In the genomic region with DNA sequence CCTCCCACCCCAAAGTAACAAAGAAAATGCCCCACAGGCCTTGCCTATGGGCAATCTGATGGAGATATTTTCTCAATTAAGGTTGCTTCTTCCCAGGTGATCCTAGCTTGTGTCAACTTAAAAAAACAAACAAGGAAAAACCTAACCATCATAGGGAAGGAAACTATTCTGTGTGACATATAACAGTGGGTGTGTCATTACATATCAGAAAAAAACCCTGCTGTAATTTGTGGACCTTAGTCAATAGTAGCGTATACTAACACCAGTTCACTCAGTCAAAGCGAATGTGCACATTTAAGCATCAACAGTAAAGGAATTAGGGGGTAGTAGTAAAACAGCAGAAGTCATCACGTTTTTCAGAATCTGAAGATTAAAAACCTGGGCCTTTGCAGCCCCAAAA, we compare ENCODE assay signal across 21 mouse cellular contexts. TPM values are rescaled to one million over a fixed set of nuclear protein-coding genes. Genes with fewer than 3 reads are reported as not detected.
DNase-seq lines count a peak whose midpoint lies in the region; ATAC-seq and TF ChIP-seq lines count a peak whose summit lies in the region.
"Had no signal": no experiment of that assay in that cellular context is flagged by ENCODE, and none has a peak within 500 bp of the region (broad histone marks: within the 10 kb centered on the region; RNA-seq: fewer than 3 reads in every experiment).

No protein-coding gene starts in this region.

- H3K27ac ChIP-seq in lung, embryonic 15.5 days = peak overlapping the region; percentile 50; the same call in 1 of the 2 replicates
- peak overlapping the region; percentile 49; the same call in 1 of the 2 replicates for H3K27ac ChIP-seq in MEL (ENCODE audit: control insufficient read depth, low read depth, low read length)
- no peak overlapping the region; the same call in 1 of the 2 replicates for H3K27ac ChIP-seq in intestine, embryonic 16.5 days (ENCODE audit: low read length)
- peak overlapping the region; percentile 72 for H3K27ac ChIP-seq in small intestine, adult 2 months (ENCODE audit: insufficient read depth, low read depth, low read length)
- no peak overlapping the region for H3K27ac ChIP-seq in midbrain, postnatal 0 days (ENCODE audit: low read depth, low read length)
- H3K27ac ChIP-seq in forebrain, embryonic 12.5 days = no peak overlapping the region
- H3K27ac ChIP-seq: embryonic facial prominence, embryonic 15.5 days; gastrocnemius, adult 2 months; heart, embryonic 13.5 days; hindbrain, embryonic 12.5 days had no signal

- DNase-seq in lung, adult 18-20 months = no peak
- no peak for DNase-seq in MEL (ENCODE audit: low read depth, low spot score)
- no peak for DNase-seq in midbrain, postnatal 0 days (ENCODE audit: low spot score)
- no peak for DNase-seq in urinary bladder, postnatal 14 days (ENCODE audit: low spot score)
- DNase-seq: adrenal gland, adult 2 months; adrenal gland, postnatal 25 days; cerebellum, adult 18-20 months; cerebellum, adult 9-11 months; gastrocnemius, adult 2 months; gastrocnemius, postnatal 36 days; heart, adult 11 months; heart, postnatal 4 days had no signal

- H3K27me3 ChIP-seq in lung, embryonic 15.5 days = no peaks in the 10 kb centered on the region
- H3K27me3 ChIP-seq in MEL (ENCODE audit: control insufficient read depth in 1 of 2, insufficient read depth in 2 of 2, low read length in 2 of 2) = no peaks in the 10 kb centered on the region
- no peaks in the 10 kb centered on the region for H3K27me3 ChIP-seq in intestine, embryonic 16.5 days (replicated peaks; ENCODE audit: control insufficient read depth, insufficient read depth, low read length)
- H3K27me3 ChIP-seq in small intestine, adult 2 months (ENCODE audit: control insufficient read depth, insufficient read depth, low read length) = no peaks in the 10 kb centered on the region
- no peaks in the 10 kb centered on the region for H3K27me3 ChIP-seq in midbrain, postnatal 0 days (ENCODE audit: insufficient read depth, low read length)
- H3K27me3 ChIP-seq in forebrain, embryonic 12.5 days = no peaks in the 10 kb centered on the region
- H3K27me3 ChIP-seq: embryonic facial prominence, embryonic 15.5 days; heart, embryonic 13.5 days; hindbrain, embryonic 12.5 days had no signal

- H3K9me3 ChIP-seq in lung, embryonic 15.5 days = no peaks in the 10 kb centered on the region
- no peaks in the 10 kb centered on the region for H3K9me3 ChIP-seq in MEL (replicated peaks; ENCODE audit: insufficient read depth, low read length)
- 0 out of 2 replicates have a peak, but pooled peaks cover 2% of the 10 kb centered on the region for H3K9me3 ChIP-seq in intestine, embryonic 16.5 days (ENCODE audit: control insufficient read depth, low read length)
- H3K9me3 ChIP-seq in midbrain, postnatal 0 days (ENCODE audit: low read length) = no peaks in the 10 kb centered on the region
- no peaks in the 10 kb centered on the region for H3K9me3 ChIP-seq in forebrain, embryonic 12.5 days
- H3K9me3 ChIP-seq: embryonic facial prominence, embryonic 15.5 days; heart, embryonic 13.5 days; hindbrain, embryonic 12.5 days had no signal

- peaks cover under 1% of the 10 kb centered on the region; the same call in 1 of the 2 replicates for H3K36me3 ChIP-seq in lung, embryonic 15.5 days
- peaks cover 0 to 32% of the 10 kb centered on the region in 2 experiments; a peak in 2 of 4 replicates for H3K36me3 ChIP-seq in MEL (ENCODE audit: control insufficient read depth in 1 of 2, insufficient read depth in 2 of 2, low read length in 2 of 2)
- H3K36me3 ChIP-seq in intestine, embryonic 16.5 days (ENCODE audit: control insufficient read depth, insufficient read depth, low read length) = no peaks in the 10 kb centered on the region; the same call in 1 of the 2 replicates
- H3K36me3 ChIP-seq in small intestine, adult 2 months (ENCODE audit: control insufficient read depth, insufficient read depth, low read length) = peaks cover 8% of the 10 kb centered on the region
- H3K36me3 ChIP-seq in midbrain, postnatal 0 days (ENCODE audit: insufficient read depth, low read length) = peaks cover 10% of the 10 kb centered on the region
- peaks cover 19% of the 10 kb centered on the region for H3K36me3 ChIP-seq in forebrain, embryonic 12.5 days (replicated peaks)

- no peak for TF ChIP-seq POLR2A in MEL (IDR thresholded peaks at IDR 0.05; ENCODE audit: control insufficient read depth in 1 of 2, insufficient read depth in 1 of 2, low read depth in 1 of 2, low read length in 2 of 2, poor library complexity in 1 of 2)
- no peak for TF ChIP-seq POLR2A in small intestine, adult 2 months (IDR thresholded peaks at IDR 0.05; ENCODE audit: low read depth, low read length)

- H3K9ac ChIP-seq in lung, embryonic 15.5 days = no peak overlapping the region
- H3K9ac ChIP-seq in MEL (ENCODE audit: control insufficient read depth, low read depth, low read length, poor library complexity, severe bottlenecking) = no peak overlapping the region
- no peak overlapping the region for H3K9ac ChIP-seq in intestine, embryonic 16.5 days (ENCODE audit: low read depth, low read length)
- no peak overlapping the region for H3K9ac ChIP-seq in midbrain, postnatal 0 days (replicated peaks; ENCODE audit: low read length, poor library complexity, severe bottlenecking)
- H3K9ac ChIP-seq in forebrain, embryonic 12.5 days = no peak overlapping the region
- H3K9ac ChIP-seq: embryonic facial prominence, embryonic 15.5 days; heart, embryonic 13.5 days; hindbrain, embryonic 12.5 days had no signal

- H3K4me1 ChIP-seq in lung, embryonic 15.5 days = peaks cover 8% of the 10 kb centered on the region
- H3K4me1 ChIP-seq in MEL (ENCODE audit: control insufficient read depth in 1 of 2, insufficient read depth in 2 of 2, low read length in 2 of 2) = peaks cover 20 to 35% of the 10 kb centered on the region in 2 experiments
- peaks cover 5% of the 10 kb centered on the region for H3K4me1 ChIP-seq in intestine, embryonic 16.5 days (ENCODE audit: control insufficient read depth, insufficient read depth, low read length)
- H3K4me1 ChIP-seq in small intestine, adult 2 months (ENCODE audit: control insufficient read depth, insufficient read depth, insufficient read length, low read length) = peaks cover 6% of the 10 kb centered on the region; the same call in 1 of the 2 replicates
- no peaks in the 10 kb centered on the region for H3K4me1 ChIP-seq in midbrain, postnatal 0 days (ENCODE audit: insufficient read depth, low read length)
- H3K4me1 ChIP-seq in forebrain, embryonic 12.5 days = peaks cover 5% of the 10 kb centered on the region; the same call in 1 of the 2 replicates
- H3K4me1 ChIP-seq: hindbrain, embryonic 12.5 days had no signal

- no peak for ATAC-seq in lung, embryonic 15.5 days (ENCODE audit: borderline replicate concordance, extremely low read depth, low FRiP score, low TSS enrichment)
- ATAC-seq in intestine, embryonic 16.5 days = peak; percentile 21; the same call in 1 of the 2 replicates
- no peak for ATAC-seq in midbrain, postnatal 0 days (ENCODE audit: low FRiP score)
- ATAC-seq in forebrain, embryonic 12.5 days (ENCODE audit: low FRiP score) = no peak
- ATAC-seq: forebrain, embryonic 16.5 days; hindbrain, embryonic 16.5 days had no signal

- H3K4me2 ChIP-seq in lung, embryonic 15.5 days = no peak overlapping the region
- no peak overlapping the region for H3K4me2 ChIP-seq in intestine, embryonic 16.5 days (ENCODE audit: low read depth, low read length)
- H3K4me2 ChIP-seq in midbrain, postnatal 0 days (ENCODE audit: low read depth, low read length, poor library complexity, severe bottlenecking) = no peak overlapping the region
- H3K4me2 ChIP-seq in forebrain, embryonic 12.5 days = no peak overlapping the region
- H3K4me2 ChIP-seq: embryonic facial prominence, embryonic 15.5 days; heart, embryonic 13.5 days; hindbrain, embryonic 12.5 days had no signal

- no peak for TF ChIP-seq RAD21 in MEL (IDR thresholded peaks at IDR 0.05; ENCODE audit: low read depth, low read length)

- H3K79me2 ChIP-seq in MEL (ENCODE audit: control insufficient read depth, insufficient read depth, low read length, poor library complexity) = no peaks in the 10 kb centered on the region

- 83% methylated on average over 3 of the region's 3 CpGs for WGBS in lung, embryonic 15.5 days
- WGBS in intestine, embryonic 16.5 days = 77% methylated on average over 3 of the region's 3 CpGs
- WGBS in small intestine, adult 2 months = 41% methylated on average over 3 of the region's 3 CpGs
- 96% methylated on average over 3 of the region's 3 CpGs for WGBS in midbrain, postnatal 0 days
- 92% methylated on average over 3 of the region's 3 CpGs for WGBS in forebrain, embryonic 12.5 days

- H3K4me3 ChIP-seq in lung, embryonic 15.5 days = no peak overlapping the region
- no peak overlapping the region for H3K4me3 ChIP-seq in MEL (ENCODE audit: control insufficient read depth in 1 of 2, insufficient read depth in 1 of 2, low read depth in 2 of 2, low read length in 2 of 2)
- no peak overlapping the region for H3K4me3 ChIP-seq in intestine, embryonic 16.5 days (ENCODE audit: low read length)
- H3K4me3 ChIP-seq in small intestine, adult 2 months (ENCODE audit: low read depth, low read length) = no peak overlapping the region
- no peak overlapping the region for H3K4me3 ChIP-seq in midbrain, postnatal 0 days (ENCODE audit: low read depth, low read length)
- no peak overlapping the region for H3K4me3 ChIP-seq in forebrain, embryonic 12.5 days (replicated peaks)
- H3K4me3 ChIP-seq: embryonic facial prominence, embryonic 15.5 days; gastrocnemius, adult 2 months; heart, embryonic 13.5 days; hindbrain, embryonic 12.5 days had no signal

- TF ChIP-seq CTCF in MEL (IDR thresholded peaks at IDR 0.05 in 2 of 3, conservative IDR thresholded peaks at IDR 0.05 in 1 of 3; ENCODE audit: control insufficient read depth in 1 of 3, insufficient read depth in 1 of 3, low read depth in 2 of 3, low read length in 3 of 3, poor library complexity in 1 of 3, severe bottlenecking in 1 of 3) = no peak
- no peak for TF ChIP-seq CTCF in small intestine, adult 2 months (IDR thresholded peaks at IDR 0.05; ENCODE audit: extremely low read depth, insufficient read length, insufficient replicate concordance, low read depth, low read length)
- no peak for TF ChIP-seq CTCF in midbrain, postnatal 0 days (IDR thresholded peaks at IDR 0.05)

- no peak for TF ChIP-seq EP300 in MEL (IDR thresholded peaks at IDR 0.05; ENCODE audit: low read depth in 1 of 2, low read length in 2 of 2)

TF ChIP-seq in MEL, 35 proteins besides CTCF, POLR2A, EP300 and RAD21 (continues in another document):
- TF ChIP-seq TCF12 (IDR thresholded peaks at IDR 0.05; ENCODE audit: low read depth, low read length) = no peak

RNA-seq across cellular contexts. Expression of gene Dock7, which starts 28.9 kb away (rescaled TPM):
- 48.7 and 50.4 TPM in 2 replicates for polyA plus RNA-seq in lung, embryonic 15.5 days (2015; fragmentation: Nextera tagmentation; extraction: Ambion mirVana)
- total RNA-seq in MEL (2012; rRNA removed) = 19.8 and 21.0 TPM in 2 replicates
- 10 to 100 TPM in 1 of 2 experiments, not detected in 1; 19.5 TPM for polyA plus RNA-seq in MEL (2012; ENCODE audit: insufficient read depth in 1 of 2, insufficient read length in 2 of 2, low read depth in 1 of 2, low replicate concordance in 2 of 2, missing spikeins in 1 of 2)
- 32.8 and 34.9 TPM in 2 replicates for polyA plus RNA-seq in intestine, embryonic 16.5 days (2015; fragmentation: Nextera tagmentation; extraction: Ambion mirVana)
- polyA plus RNA-seq in small intestine, adult 2 months (2012; rRNA removed) = 6.9 and 14.9 TPM in 2 replicates
- total RNA-seq in midbrain, postnatal 0 days (2014; rRNA removed) = 82.3 and 115 TPM in 2 replicates
- polyA plus RNA-seq in midbrain, postnatal 0 days (2015; fragmentation: Nextera tagmentation; extraction: Ambion mirVana) = 28.8 and 36.8 TPM in 2 replicates
- polyA plus RNA-seq in forebrain, embryonic 12.5 days (2016; fragmentation: Nextera tagmentation; extraction: Ambion mirVana) = 122 and 129 TPM in 2 replicates

Comparison
In these comparisons a context has a peak if more than half of its experiments do, and no peak if none do; other contexts are left out.
1. H3K27ac ChIP-seq: peak in lung, embryonic 15.5 days (single experiment), MEL (single experiment) and small intestine, adult 2 months (single experiment); none in intestine, embryonic 16.5 days (single experiment), midbrain, postnatal 0 days (single experiment) and forebrain, embryonic 12.5 days (single experiment).